Mouse (Mus musculus): ENCODE measurements at regions not wholly inside any gene's neighbourhood (a gene's known extent, or its start where the extent isn't known, plus 50 kb on each side); places are given as distances from the start of the nearest gene placed in this dataset.

- peak; percentile 55 for ATAC-seq (replicated peaks; ENCODE audit: low FRiP score, low TSS enrichment, poor library complexity, severe bottlenecking)
Observed at GRCm38 (mm10) chr5:75880088-75880684, 98.1 kb downstream of the Kdr start.

- ATAC-seq (replicated peaks; ENCODE audit: low FRiP score, low TSS enrichment, poor library complexity, severe bottlenecking): no peak
Observed at GRCm38 (mm10) chr5:75878361-75878760, 99.9 kb downstream of the Kdr start.

- ATAC-seq (replicated peaks; ENCODE audit: low FRiP score, low TSS enrichment, poor library complexity, severe bottlenecking): no peak
Observed at GRCm38 (mm10) chr5:75877609-75877971, 100.7 kb downstream of the Kdr start.

GRCm38 (mm10) chr5:75876871-75877608, 101.2 kb downstream of the Kdr start:
- ATAC-seq (replicated peaks; ENCODE audit: low FRiP score, low TSS enrichment, poor library complexity, severe bottlenecking): no peak

GRCm38 (mm10) chr5:75871120-75871519, 107.1 kb downstream of the Kdr start:
- peak; percentile 75 for ATAC-seq (replicated peaks; ENCODE audit: low FRiP score, low TSS enrichment, poor library complexity, severe bottlenecking)

- ATAC-seq (replicated peaks; ENCODE audit: low FRiP score, low TSS enrichment, poor library complexity, severe bottlenecking): no peak
Observed at GRCm38 (mm10) chr5:75870666-75871065, 107.6 kb downstream of the Kdr start.

GRCm38 (mm10) chr5:75869535-75869934, 108.7 kb downstream of the Kdr start:
- ATAC-seq (replicated peaks; ENCODE audit: low FRiP score, low TSS enrichment, poor library complexity, severe bottlenecking): no peak

- no peak for ATAC-seq (replicated peaks; ENCODE audit: low FRiP score, low TSS enrichment, poor library complexity, severe bottlenecking)
Observed at GRCm38 (mm10) chr5:75865096-75865495, 113.2 kb downstream of the Kdr start.

GRCm38 (mm10) chr5:75863358-75863757, 114.9 kb downstream of the Kdr start:
- ATAC-seq (replicated peaks; ENCODE audit: low FRiP score, low TSS enrichment, poor library complexity, severe bottlenecking): no peak

GRCm38 (mm10) chr5:75862630-75862991, 115.6 kb downstream of the Kdr start:
- ATAC-seq (replicated peaks; ENCODE audit: low FRiP score, low TSS enrichment, poor library complexity, severe bottlenecking): peak; percentile 84

- peak; percentile 26; the same call in 1 of the 2 replicates for ATAC-seq (replicated peaks; ENCODE audit: low FRiP score, low TSS enrichment, poor library complexity, severe bottlenecking)
Observed at GRCm38 (mm10) chr5:75861916-75862629, 116.2 kb downstream of the Kdr start.

- ATAC-seq (replicated peaks; ENCODE audit: low FRiP score, low TSS enrichment, poor library complexity, severe bottlenecking): no peak
Observed at GRCm38 (mm10) chr5:75859316-75859836, 118.9 kb downstream of the Kdr start.

GRCm38 (mm10) chr5:75850855-75851254, 127.4 kb downstream of the Kdr start:
- no peak for ATAC-seq (replicated peaks; ENCODE audit: low FRiP score, low TSS enrichment, poor library complexity, severe bottlenecking)

GRCm38 (mm10) chr5:75847966-75848365, 130.3 kb downstream of the Kdr start:
- no peak for ATAC-seq (replicated peaks; ENCODE audit: low FRiP score, low TSS enrichment, poor library complexity, severe bottlenecking)

GRCm38 (mm10) chr5:75847341-75847740, 130.9 kb downstream of the Kdr start:
- no peak for ATAC-seq (replicated peaks; ENCODE audit: low FRiP score, low TSS enrichment, poor library complexity, severe bottlenecking)

- ATAC-seq (replicated peaks; ENCODE audit: low FRiP score, low TSS enrichment, poor library complexity, severe bottlenecking): no peak
Observed at GRCm38 (mm10) chr5:75846016-75846415, 132.2 kb downstream of the Kdr start.

- no peak for ATAC-seq (replicated peaks; ENCODE audit: low FRiP score, low TSS enrichment, poor library complexity, severe bottlenecking)
Observed at GRCm38 (mm10) chr5:75843807-75844206, 134.5 kb downstream of the Kdr start.

- no peak for ATAC-seq (replicated peaks; ENCODE audit: low FRiP score, low TSS enrichment, poor library complexity, severe bottlenecking)
Observed at GRCm38 (mm10) chr5:75840421-75840820, 137.8 kb downstream of the Kdr start.

- peak; percentile 57; the same call in 1 of the 2 replicates for ATAC-seq (replicated peaks; ENCODE audit: low FRiP score, low TSS enrichment, poor library complexity, severe bottlenecking)
Observed at GRCm38 (mm10) chr5:75835556-75835961, 142.7 kb downstream of the Kdr start.

GRCm38 (mm10) chr5:75834766-75835555, 143.3 kb downstream of the Kdr start:
- 0 out of 2 replicates have a peak, but pooled peaks have one; percentile 15 for ATAC-seq (replicated peaks; ENCODE audit: low FRiP score, low TSS enrichment, poor library complexity, severe bottlenecking)

Measured in megakaryocyte-erythroid progenitor cell, adult 5-6 weeks (primary cell).